Mouse (Mus musculus): ENCODE measurements around the gene Cd82. TPM values are rescaled to one million over a fixed set of nuclear protein-coding genes. Genes with fewer than 3 reads are reported as not detected.

Cd82 gene
- polyA plus RNA-seq (2012; ENCODE audit: insufficient read depth, insufficient read length, missing spikeins), result 74.1 and 79.5 TPM in 2 replicates

- Histone ChIP-seq H3K4me1 (ENCODE audit: control insufficient read depth, insufficient read depth, low read length) (peaks cover 39% of the 10 kb centered on the region), H3K27ac (ENCODE audit: insufficient read depth, low read depth, low read length) (peak within 1 kb of the TSS; percentile 73), H3K4me3 (ENCODE audit: insufficient read depth, low read length) (peak within 1 kb of the TSS; percentile 77)
- TF ChIP-seq POLR2A (IDR thresholded peaks at IDR 0.05; ENCODE audit: borderline replicate concordance, low read depth, low read length) (no peak), CTCF (IDR thresholded peaks at IDR 0.05; ENCODE audit: low read depth, low read length) (no peak)
These were observed at the start of gene Cd82 for GRCm38 (mm10) chr2:93462760-93463159. TSS of gene Cd82 (minus strand) at chr2:93463140.

DNA sequence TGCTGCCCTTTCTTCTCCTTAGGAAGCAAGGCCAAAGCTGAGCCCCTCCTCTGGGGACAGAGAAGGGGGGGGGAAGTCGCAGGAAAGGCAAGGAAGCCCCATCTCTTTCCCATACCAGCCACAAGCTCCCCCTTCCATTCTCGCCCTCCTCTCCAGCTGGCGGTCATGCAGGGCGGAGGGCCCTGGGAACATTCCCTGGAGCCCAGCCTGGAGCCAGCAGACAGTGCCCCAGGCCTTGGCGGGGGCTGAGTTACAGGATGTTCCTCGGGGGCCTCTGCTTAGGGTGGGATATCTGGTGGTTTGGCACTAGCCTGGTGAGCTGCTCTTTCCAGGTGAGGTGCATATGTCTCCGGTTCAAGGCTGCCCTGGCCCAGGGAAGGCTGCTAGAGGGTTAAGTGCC lies 49.2 kb upstream of the Cd82 start:
- Histone ChIP-seq H3K4me3 (ENCODE audit: insufficient read depth, low read length) (no peak overlapping the region), H3K4me1 (ENCODE audit: control insufficient read depth, insufficient read depth, low read length) (no peaks in the 10 kb centered on the region), H3K27ac (ENCODE audit: insufficient read depth, low read depth, low read length) (no peak overlapping the region)
- no peak for TF ChIP-seq CTCF (IDR thresholded peaks at IDR 0.05; ENCODE audit: low read depth, low read length)
- TF ChIP-seq POLR2A (IDR thresholded peaks at IDR 0.05; ENCODE audit: borderline replicate concordance, low read depth, low read length), result no peak

- H3K4me1 ChIP-seq (ENCODE audit: control insufficient read depth, insufficient read depth, low read length), result no peaks in the 10 kb centered on the region
- no peak overlapping the region for H3K4me3 ChIP-seq (ENCODE audit: insufficient read depth, low read length)
- H3K27ac ChIP-seq (ENCODE audit: insufficient read depth, low read depth, low read length), result no peak overlapping the region
- TF ChIP-seq POLR2A (IDR thresholded peaks at IDR 0.05; ENCODE audit: borderline replicate concordance, low read depth, low read length), result no peak
- no peak for TF ChIP-seq CTCF (IDR thresholded peaks at IDR 0.05; ENCODE audit: low read depth, low read length)
These were observed 47.9 kb upstream of the Cd82 start for GRCm38 (mm10) chr2:93510839-93511238.

DNA sequence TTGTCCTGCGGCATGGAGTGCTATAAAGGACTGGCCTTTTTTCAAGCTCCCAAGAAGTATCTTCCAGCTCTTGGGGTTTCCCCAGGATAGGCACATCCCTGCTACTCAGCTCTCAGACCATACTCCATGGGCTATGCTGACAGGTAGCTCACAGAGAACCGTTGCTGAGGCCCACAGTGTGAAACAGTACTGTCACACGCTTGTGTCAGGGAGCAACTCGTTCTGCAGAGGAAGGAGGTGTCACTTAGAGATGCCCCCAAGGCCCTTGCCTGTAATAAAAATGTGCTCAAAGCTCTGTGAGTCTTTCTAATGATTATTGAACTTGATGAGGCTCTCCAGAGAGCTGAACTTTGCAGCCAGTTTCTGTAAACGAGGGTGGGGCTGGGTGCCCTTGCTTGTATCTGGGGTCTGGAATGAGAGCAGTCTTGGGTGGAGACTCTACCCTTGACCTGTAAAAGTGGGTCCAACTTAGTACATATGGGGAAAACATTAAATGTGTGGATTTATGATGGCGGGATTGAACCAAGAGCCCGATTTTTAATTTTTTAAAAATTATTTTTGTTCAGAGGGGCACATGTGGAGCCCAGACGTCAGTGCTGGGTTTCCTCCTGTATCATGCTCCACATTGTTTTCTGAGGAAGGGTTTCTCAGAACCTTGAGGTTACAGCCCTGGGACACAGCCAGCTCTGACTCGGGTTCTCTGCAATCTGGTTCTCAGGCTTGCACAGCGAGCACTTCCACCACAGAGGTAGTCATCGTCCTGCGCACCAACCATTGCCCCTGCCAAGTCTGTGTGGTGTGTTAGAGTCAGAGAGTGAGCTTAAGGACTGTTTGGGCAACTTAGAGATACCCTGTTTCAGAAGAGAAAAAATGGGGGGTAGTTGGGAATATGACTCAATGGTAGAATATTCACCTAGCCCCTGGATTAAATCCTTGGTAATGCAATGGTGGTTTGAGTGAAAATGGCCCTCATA lies 47.1 kb upstream of the Cd82 start:
- Histone ChIP-seq H3K4me1 (ENCODE audit: control insufficient read depth, insufficient read depth, low read length) (no peaks in the 10 kb centered on the region), H3K27ac (ENCODE audit: insufficient read depth, low read depth, low read length) (no peak overlapping the region)
- TF ChIP-seq POLR2A (IDR thresholded peaks at IDR 0.05; ENCODE audit: borderline replicate concordance, low read depth, low read length) (no peak), CTCF (IDR thresholded peaks at IDR 0.05; ENCODE audit: low read depth, low read length) (no peak)

GRCm38 (mm10) chr2:93505091-93505490 lies 42.2 kb upstream of the Cd82 start:
- Histone ChIP-seq H3K27ac (ENCODE audit: insufficient read depth, low read depth, low read length) (no peak overlapping the region), H3K4me1 (ENCODE audit: control insufficient read depth, insufficient read depth, low read length) (no peaks in the 10 kb centered on the region), H3K4me3 (ENCODE audit: insufficient read depth, low read length) (no peak overlapping the region)
- no peak for TF ChIP-seq CTCF (IDR thresholded peaks at IDR 0.05; ENCODE audit: low read depth, low read length)
- no peak for TF ChIP-seq POLR2A (IDR thresholded peaks at IDR 0.05; ENCODE audit: borderline replicate concordance, low read depth, low read length)

More for the DNA sequence above, 47.1 kb upstream of the Cd82 start:
- no peak overlapping the region for H3K4me3 ChIP-seq (ENCODE audit: insufficient read depth, low read length)

DNA sequence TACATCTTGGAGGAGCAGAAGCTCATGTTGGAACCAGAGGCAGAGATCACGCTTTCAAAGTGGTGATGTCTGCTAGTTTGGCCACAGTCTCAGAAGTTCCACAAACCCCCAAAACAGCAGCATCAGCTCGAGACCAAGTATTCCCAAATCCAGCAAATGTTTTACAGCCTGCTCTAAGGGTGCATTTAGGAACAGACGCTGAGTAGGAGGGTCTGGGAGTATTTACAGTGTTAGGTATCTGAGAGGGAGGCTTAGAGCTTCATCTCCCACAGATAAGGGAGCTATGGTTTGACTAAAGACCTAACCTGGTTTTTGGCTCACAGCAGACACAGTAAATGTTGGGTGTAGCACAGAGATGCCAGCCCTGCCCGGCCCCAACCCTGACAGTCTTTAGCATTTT lies 40.4 kb upstream of the Cd82 start:
- H3K4me3 ChIP-seq (ENCODE audit: insufficient read depth, low read length), result no peak overlapping the region
- no peaks in the 10 kb centered on the region for H3K4me1 ChIP-seq (ENCODE audit: control insufficient read depth, insufficient read depth, low read length)
- no peak for TF ChIP-seq CTCF (IDR thresholded peaks at IDR 0.05; ENCODE audit: low read depth, low read length)
- TF ChIP-seq POLR2A (IDR thresholded peaks at IDR 0.05; ENCODE audit: borderline replicate concordance, low read depth, low read length), result no peak
- no peak overlapping the region for H3K27ac ChIP-seq (ENCODE audit: insufficient read depth, low read depth, low read length)

DNA sequence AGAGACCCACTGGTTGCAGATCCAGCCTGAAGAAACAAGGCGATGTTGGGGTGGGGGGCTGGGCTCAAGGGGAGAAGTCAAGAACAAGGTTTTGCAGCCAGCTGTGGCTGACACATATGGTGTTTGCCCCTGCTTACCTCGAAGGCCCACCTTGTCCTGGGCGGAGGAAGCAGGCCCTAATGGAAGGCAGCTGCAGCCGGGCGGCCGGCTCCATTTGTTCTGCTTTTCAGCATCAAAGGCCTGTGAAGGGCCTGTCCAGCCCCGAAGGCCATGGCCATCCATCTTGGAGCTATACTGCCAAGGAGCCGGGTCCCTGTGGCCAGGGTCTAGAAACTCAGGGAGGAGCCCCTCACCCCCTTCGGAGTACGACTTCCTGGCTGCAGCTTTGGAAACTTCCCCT lies 38.4 kb upstream of the Cd82 start:
- TF ChIP-seq CTCF (IDR thresholded peaks at IDR 0.05; ENCODE audit: low read depth, low read length) (no peak), POLR2A (IDR thresholded peaks at IDR 0.05; ENCODE audit: borderline replicate concordance, low read depth, low read length) (no peak)
- no peak overlapping the region for H3K4me3 ChIP-seq (ENCODE audit: insufficient read depth, low read length)
- no peak overlapping the region for H3K27ac ChIP-seq (ENCODE audit: insufficient read depth, low read depth, low read length)
- peaks cover 4% of the 10 kb centered on the region; the same call in 1 of the 2 replicates for H3K4me1 ChIP-seq (ENCODE audit: control insufficient read depth, insufficient read depth, low read length)

DNA sequence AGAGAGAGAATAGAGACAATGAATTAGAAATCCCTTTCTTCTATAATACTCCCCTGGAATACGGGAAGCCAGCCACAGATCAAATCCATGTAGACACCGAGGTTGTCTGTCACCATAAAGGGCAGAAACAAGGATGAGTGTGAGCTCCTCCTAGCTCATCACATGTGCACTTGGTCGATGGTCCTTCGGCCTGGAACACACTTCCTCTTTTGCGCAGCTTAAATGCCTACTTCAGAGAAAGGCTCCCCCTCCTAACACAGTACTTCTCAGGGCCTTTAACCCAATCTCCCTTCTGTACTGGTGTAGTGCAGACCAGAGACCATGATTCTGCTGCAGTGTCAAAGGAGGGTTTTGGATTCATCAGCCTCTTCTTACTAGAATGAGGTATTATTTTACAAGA lies 34.3 kb upstream of the Cd82 start:
- H3K27ac ChIP-seq (ENCODE audit: insufficient read depth, low read depth, low read length), result no peak overlapping the region
- TF ChIP-seq POLR2A (IDR thresholded peaks at IDR 0.05; ENCODE audit: borderline replicate concordance, low read depth, low read length), result no peak
- no peak for TF ChIP-seq CTCF (IDR thresholded peaks at IDR 0.05; ENCODE audit: low read depth, low read length)
- peaks cover 4% of the 10 kb centered on the region; the same call in 1 of the 2 replicates for H3K4me1 ChIP-seq (ENCODE audit: control insufficient read depth, insufficient read depth, low read length)
- H3K4me3 ChIP-seq (ENCODE audit: insufficient read depth, low read length), result no peak overlapping the region

- TF ChIP-seq POLR2A (IDR thresholded peaks at IDR 0.05; ENCODE audit: borderline replicate concordance, low read depth, low read length) (no peak), CTCF (IDR thresholded peaks at IDR 0.05; ENCODE audit: low read depth, low read length) (no peak)
These were observed 32.2 kb upstream of the Cd82 start for GRCm38 (mm10) chr2:93495170-93495569.

GRCm38 (mm10) chr2:93493541-93493940 lies 30.6 kb upstream of the Cd82 start:
- no peak overlapping the region for H3K27ac ChIP-seq (ENCODE audit: insufficient read depth, low read depth, low read length)
- no peak overlapping the region for H3K4me3 ChIP-seq (ENCODE audit: insufficient read depth, low read length)
- no peak for TF ChIP-seq POLR2A (IDR thresholded peaks at IDR 0.05; ENCODE audit: borderline replicate concordance, low read depth, low read length)
- TF ChIP-seq CTCF (IDR thresholded peaks at IDR 0.05; ENCODE audit: low read depth, low read length), result no peak
- peaks cover 4% of the 10 kb centered on the region; the same call in 1 of the 2 replicates for H3K4me1 ChIP-seq (ENCODE audit: control insufficient read depth, insufficient read depth, low read length)

More at GRCm38 (mm10) chr2:93495170-93495569, 32.2 kb upstream of the Cd82 start:
- Histone ChIP-seq H3K27ac (ENCODE audit: insufficient read depth, low read depth, low read length) (no peak overlapping the region), H3K4me3 (ENCODE audit: insufficient read depth, low read length) (no peak overlapping the region), H3K4me1 (ENCODE audit: control insufficient read depth, insufficient read depth, low read length) (peaks cover 4% of the 10 kb centered on the region; the same call in 1 of the 2 replicates)
